Mouse (Mus musculus): Measurements from ENCODE around the gene Suds3. TPM values are rescaled to one million over a fixed set of nuclear protein-coding genes. Genes with fewer than 3 reads are reported as not detected.

Suds3 gene
- polyA plus RNA-seq, 1 experiment from 2014 or later, result 36.8 TPM

- peak overlapping the region; percentile 75; the same call in 1 of the 2 replicates for H3K27ac ChIP-seq (ENCODE audit: low read depth, low read length)
- H3K27me3 ChIP-seq (ENCODE audit: control insufficient read depth, insufficient read depth, low read length), result no peaks in the 10 kb centered on the region
- ATAC-seq (replicated peaks; ENCODE audit: insufficient number of reproducible peaks, low FRiP score, low TSS enrichment), result no peak
- H3K9me3 ChIP-seq (replicated peaks; ENCODE audit: control insufficient read depth, low read length), result no peaks in the 10 kb centered on the region
- H3K9ac ChIP-seq (ENCODE audit: low read depth, low read length), result no peak overlapping the region
- peaks cover 35% of the 10 kb centered on the region for H3K4me1 ChIP-seq (ENCODE audit: control insufficient read depth, insufficient read depth, low read length)
- no peaks in the 10 kb centered on the region for H3K36me3 ChIP-seq (ENCODE audit: control insufficient read depth, insufficient read depth, low read length)
- 57% methylated on average over 8 of the region's 8 CpGs for WGBS (ENCODE audit: insufficient replicate concordance)
- H3K4me3 ChIP-seq (ENCODE audit: low read depth, low read length), result no peak overlapping the region
- no peak overlapping the region for H3K4me2 ChIP-seq
Observed at GRCm38 (mm10) chr5:117139822-117140221, 23.9 kb upstream of the Suds3 start.

- Histone ChIP-seq H3K9me3 (replicated peaks; ENCODE audit: control insufficient read depth, low read length) (no peaks in the 10 kb centered on the region), H3K27me3 (ENCODE audit: control insufficient read depth, insufficient read depth, low read length) (no peaks in the 10 kb centered on the region), H3K4me3 (ENCODE audit: low read depth, low read length) (no peak overlapping the region), H3K27ac (ENCODE audit: low read depth, low read length) (peak overlapping the region; percentile 75), H3K4me2 (peak overlapping the region; percentile 14; the same call in 1 of the 2 replicates), H3K36me3 (ENCODE audit: control insufficient read depth, insufficient read depth, low read length) (no peaks in the 10 kb centered on the region), H3K9ac (ENCODE audit: low read depth, low read length) (no peak overlapping the region), H3K4me1 (ENCODE audit: control insufficient read depth, insufficient read depth, low read length) (peaks cover 47% of the 10 kb centered on the region)
- peak; percentile 76 for ATAC-seq (replicated peaks; ENCODE audit: insufficient number of reproducible peaks, low FRiP score, low TSS enrichment)
- whole genome bisulfite sequencing (ENCODE audit: insufficient replicate concordance), result 48% methylated on average over 11 of the region's 11 CpGs
Observed at GRCm38 (mm10) chr5:117138295-117138988, 22.5 kb upstream of the Suds3 start.

- Histone ChIP-seq H3K9me3 (replicated peaks; ENCODE audit: control insufficient read depth, low read length) (no peaks in the 10 kb centered on the region), H3K4me1 (ENCODE audit: control insufficient read depth, insufficient read depth, low read length) (peaks cover 47% of the 10 kb centered on the region), H3K4me2 (peak overlapping the region; percentile 1; the same call in 1 of the 2 replicates), H3K4me3 (ENCODE audit: low read depth, low read length) (no peak overlapping the region), H3K27ac (ENCODE audit: low read depth, low read length) (peak overlapping the region; percentile 75; the same call in 1 of the 2 replicates), H3K27me3 (ENCODE audit: control insufficient read depth, insufficient read depth, low read length) (no peaks in the 10 kb centered on the region), H3K9ac (ENCODE audit: low read depth, low read length) (no peak overlapping the region), H3K36me3 (ENCODE audit: control insufficient read depth, insufficient read depth, low read length) (no peaks in the 10 kb centered on the region)
- ATAC-seq (replicated peaks; ENCODE audit: insufficient number of reproducible peaks, low FRiP score, low TSS enrichment), result no peak
- WGBS (ENCODE audit: insufficient replicate concordance), result 54% methylated on average over 8 of the region's 8 CpGs
Observed at GRCm38 (mm10) chr5:117137594-117137993, 21.7 kb upstream of the Suds3 start.

- H3K27ac ChIP-seq (ENCODE audit: low read depth, low read length), result 0 out of 2 replicates have a peak overlapping the region, but pooled peaks have one; percentile 75
- no peak for ATAC-seq (replicated peaks; ENCODE audit: insufficient number of reproducible peaks, low FRiP score, low TSS enrichment)
- 47% methylated on average over 10 of the region's 10 CpGs for WGBS (ENCODE audit: insufficient replicate concordance)
- H3K4me2 ChIP-seq, result peak overlapping the region; percentile 1
- no peaks in the 10 kb centered on the region for H3K27me3 ChIP-seq (ENCODE audit: control insufficient read depth, insufficient read depth, low read length)
- H3K9me3 ChIP-seq (replicated peaks; ENCODE audit: control insufficient read depth, low read length), result no peaks in the 10 kb centered on the region
- no peak overlapping the region for H3K4me3 ChIP-seq (ENCODE audit: low read depth, low read length)
- no peaks in the 10 kb centered on the region for H3K36me3 ChIP-seq (ENCODE audit: control insufficient read depth, insufficient read depth, low read length)
- H3K4me1 ChIP-seq (ENCODE audit: control insufficient read depth, insufficient read depth, low read length), result peaks cover 47% of the 10 kb centered on the region
- 0 out of 2 replicates have a peak overlapping the region, but pooled peaks have one; percentile 3 for H3K9ac ChIP-seq (ENCODE audit: low read depth, low read length)
Observed at GRCm38 (mm10) chr5:117137011-117137410, 21.1 kb upstream of the Suds3 start.

- no peak overlapping the region for H3K9ac ChIP-seq (ENCODE audit: low read depth, low read length)
- no peaks in the 10 kb centered on the region for H3K27me3 ChIP-seq (ENCODE audit: control insufficient read depth, insufficient read depth, low read length)
- ATAC-seq (replicated peaks; ENCODE audit: insufficient number of reproducible peaks, low FRiP score, low TSS enrichment), result no peak
- 70% methylated on average over 5 of the region's 5 CpGs for WGBS (ENCODE audit: insufficient replicate concordance)
- H3K4me2 ChIP-seq, result 0 out of 2 replicates have a peak overlapping the region, but pooled peaks have one; percentile 1
- H3K27ac ChIP-seq (ENCODE audit: low read depth, low read length), result no peak overlapping the region
- peaks cover 47% of the 10 kb centered on the region for H3K4me1 ChIP-seq (ENCODE audit: control insufficient read depth, insufficient read depth, low read length)
- H3K4me3 ChIP-seq (ENCODE audit: low read depth, low read length), result no peak overlapping the region
- no peaks in the 10 kb centered on the region for H3K9me3 ChIP-seq (replicated peaks; ENCODE audit: control insufficient read depth, low read length)
- H3K36me3 ChIP-seq (ENCODE audit: control insufficient read depth, insufficient read depth, low read length), result no peaks in the 10 kb centered on the region
Observed at GRCm38 (mm10) chr5:117136570-117136969, 20.7 kb upstream of the Suds3 start.

GRCm38 (mm10) chr5:117135869-117136268, 20.0 kb upstream of the Suds3 start:
- Histone ChIP-seq H3K9ac (ENCODE audit: low read depth, low read length) (peak overlapping the region; percentile 56), H3K27me3 (ENCODE audit: control insufficient read depth, insufficient read depth, low read length) (no peaks in the 10 kb centered on the region), H3K27ac (ENCODE audit: low read depth, low read length) (peak overlapping the region; percentile 67), H3K4me1 (ENCODE audit: control insufficient read depth, insufficient read depth, low read length) (peaks cover 47% of the 10 kb centered on the region), H3K4me3 (ENCODE audit: low read depth, low read length) (0 out of 2 replicates have a peak overlapping the region, but pooled peaks have one; percentile 8), H3K9me3 (replicated peaks; ENCODE audit: control insufficient read depth, low read length) (no peaks in the 10 kb centered on the region), H3K36me3 (ENCODE audit: control insufficient read depth, insufficient read depth, low read length) (no peaks in the 10 kb centered on the region), H3K4me2 (peak overlapping the region; percentile 59)
- 2% methylated on average over 9 of the region's 9 CpGs for WGBS (ENCODE audit: insufficient replicate concordance)
- ATAC-seq (replicated peaks; ENCODE audit: insufficient number of reproducible peaks, low FRiP score, low TSS enrichment), result 0 out of 2 replicates have a peak, but pooled peaks have one; percentile 22

- peak overlapping the region; percentile 59 for H3K4me2 ChIP-seq
- peak overlapping the region; percentile 56; the same call in 1 of the 2 replicates for H3K9ac ChIP-seq (ENCODE audit: low read depth, low read length)
- H3K4me3 ChIP-seq (ENCODE audit: low read depth, low read length), result no peak overlapping the region
Observed at GRCm38 (mm10) chr5:117134889-117135456, 19.1 kb upstream of the Suds3 start.

GRCm38 (mm10) chr5:117134066-117134888, 18.4 kb upstream of the Suds3 start:
- 35% methylated on average over 19 of the region's 19 CpGs for WGBS (ENCODE audit: insufficient replicate concordance)
- 0 out of 2 replicates have a peak overlapping the region, but pooled peaks have one; percentile 13 for H3K4me3 ChIP-seq (ENCODE audit: low read depth, low read length)
- no peaks in the 10 kb centered on the region for H3K9me3 ChIP-seq (replicated peaks; ENCODE audit: control insufficient read depth, low read length)
- ATAC-seq (replicated peaks; ENCODE audit: insufficient number of reproducible peaks, low FRiP score, low TSS enrichment), result no peak
- peak overlapping the region; percentile 47 for H3K4me2 ChIP-seq
- no peaks in the 10 kb centered on the region for H3K36me3 ChIP-seq (ENCODE audit: control insufficient read depth, insufficient read depth, low read length)
- no peaks in the 10 kb centered on the region for H3K27me3 ChIP-seq (ENCODE audit: control insufficient read depth, insufficient read depth, low read length)
- H3K27ac ChIP-seq (ENCODE audit: low read depth, low read length), result peak overlapping the region; percentile 67
- peak overlapping the region; percentile 13; the same call in 1 of the 2 replicates for H3K9ac ChIP-seq (ENCODE audit: low read depth, low read length)
- peaks cover 44% of the 10 kb centered on the region for H3K4me1 ChIP-seq (ENCODE audit: control insufficient read depth, insufficient read depth, low read length)

More at GRCm38 (mm10) chr5:117134889-117135456, 19.1 kb upstream of the Suds3 start:
- H3K9me3 ChIP-seq (replicated peaks; ENCODE audit: control insufficient read depth, low read length), result no peaks in the 10 kb centered on the region
- H3K36me3 ChIP-seq (ENCODE audit: control insufficient read depth, insufficient read depth, low read length), result no peaks in the 10 kb centered on the region
- ATAC-seq (replicated peaks; ENCODE audit: insufficient number of reproducible peaks, low FRiP score, low TSS enrichment), result no peak
- peak overlapping the region; percentile 67 for H3K27ac ChIP-seq (ENCODE audit: low read depth, low read length)
- 54% methylated on average over 3 of the region's 3 CpGs for WGBS (ENCODE audit: insufficient replicate concordance)
- H3K27me3 ChIP-seq (ENCODE audit: control insufficient read depth, insufficient read depth, low read length), result no peaks in the 10 kb centered on the region
- peaks cover 47% of the 10 kb centered on the region for H3K4me1 ChIP-seq (ENCODE audit: control insufficient read depth, insufficient read depth, low read length)
